Mouse (Mus musculus) liver, embryonic 14.5 days (tissue): ENCODE measurements around the gene Smg5.
"Not testable (repeated sequence)": the region's sequence is repeated elsewhere in the genome, so short reads cannot be mapped to it uniquely, and the experiment has no call there.

Source experiments
- CTCF ChIP-seq: IDR thresholded peaks from 2 replicates; pipeline ENCODE4 v1.5.1; 2016; ENCODE audit warnings: antibody characterized with exemption, low read depth, control low read depth
- EP300 ChIP-seq: IDR thresholded peaks from 2 replicates; pipeline ENCODE4 v1.6.1; 2016; ENCODE audit warnings: antibody characterized with exemption, low read depth

DNA sequence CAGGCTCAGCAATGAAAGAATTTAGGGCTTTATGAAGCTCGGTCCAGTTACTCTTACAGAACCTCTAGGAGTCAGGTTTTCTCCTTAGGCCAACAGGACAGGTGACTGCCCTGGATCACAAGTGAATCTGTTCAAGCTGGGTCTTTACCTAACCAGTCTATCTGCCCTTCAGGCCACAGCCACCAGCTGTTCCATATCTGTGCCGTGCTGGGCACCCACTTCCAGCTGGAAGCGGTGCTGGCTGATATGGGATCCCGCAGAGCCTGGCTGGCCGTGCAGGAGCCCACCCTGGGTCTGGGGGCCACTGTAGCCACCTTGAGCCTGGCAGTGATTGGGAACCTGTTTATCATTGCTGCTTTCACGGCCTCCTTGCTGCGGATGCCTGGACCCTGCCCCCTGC, 31.5 kb downstream of the Smg5 start:
- TF ChIP-seq CTCF, EP300: not testable (repeated sequence)
